Mouse (Mus musculus): Measurements from ENCODE around the gene Slc12a7.
"Not testable (repeated sequence)": the region's sequence is repeated elsewhere in the genome, so short reads cannot be mapped to it uniquely, and the experiment has no call there.

The Slc12a7 gene

DNA sequence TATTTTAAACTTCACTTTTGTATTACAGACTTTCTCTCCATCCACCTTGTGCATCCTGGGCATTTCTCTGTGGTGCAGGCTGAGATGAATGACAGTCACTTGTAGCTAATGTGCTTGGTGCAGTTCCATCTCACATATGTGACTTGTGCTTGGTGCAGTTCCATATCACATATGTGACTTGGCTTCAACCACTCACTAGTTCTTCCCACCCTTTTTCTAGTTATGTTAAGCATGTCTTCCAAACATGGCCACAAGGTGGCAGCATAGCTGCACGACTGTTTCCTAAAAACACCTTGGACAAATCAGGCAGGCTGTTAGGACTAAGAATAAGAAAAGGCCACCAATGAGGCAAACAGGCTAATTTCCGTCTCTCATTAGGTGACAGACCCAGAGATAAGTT, 14.7 kb upstream of the Slc12a7 start:
- DNase-seq (ENCODE audit: low spot score in 2 of 2): peak; percentile 63 to 67

DNA sequence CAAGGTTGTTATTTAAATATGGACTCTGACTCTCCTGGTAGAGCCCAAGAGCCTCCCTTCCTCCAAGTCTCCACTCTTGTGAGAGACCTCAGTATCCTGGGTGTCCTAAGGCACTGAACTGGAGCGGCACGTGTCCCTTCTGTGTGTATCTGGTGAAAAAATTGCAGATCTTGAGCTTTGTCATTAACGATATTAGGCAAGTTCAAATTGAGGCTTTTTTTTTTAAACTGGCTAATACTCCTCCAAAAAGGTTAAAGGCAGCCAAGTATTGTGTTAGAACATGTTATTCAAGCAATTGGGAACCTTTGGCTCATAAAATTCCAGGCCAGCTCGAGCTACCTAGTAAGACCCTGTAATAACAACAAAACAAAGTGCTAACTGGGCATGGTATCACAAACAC, 12.7 kb upstream of the Slc12a7 start:
- DNase-seq (ENCODE audit: low spot score in 2 of 2): no peak

DNA sequence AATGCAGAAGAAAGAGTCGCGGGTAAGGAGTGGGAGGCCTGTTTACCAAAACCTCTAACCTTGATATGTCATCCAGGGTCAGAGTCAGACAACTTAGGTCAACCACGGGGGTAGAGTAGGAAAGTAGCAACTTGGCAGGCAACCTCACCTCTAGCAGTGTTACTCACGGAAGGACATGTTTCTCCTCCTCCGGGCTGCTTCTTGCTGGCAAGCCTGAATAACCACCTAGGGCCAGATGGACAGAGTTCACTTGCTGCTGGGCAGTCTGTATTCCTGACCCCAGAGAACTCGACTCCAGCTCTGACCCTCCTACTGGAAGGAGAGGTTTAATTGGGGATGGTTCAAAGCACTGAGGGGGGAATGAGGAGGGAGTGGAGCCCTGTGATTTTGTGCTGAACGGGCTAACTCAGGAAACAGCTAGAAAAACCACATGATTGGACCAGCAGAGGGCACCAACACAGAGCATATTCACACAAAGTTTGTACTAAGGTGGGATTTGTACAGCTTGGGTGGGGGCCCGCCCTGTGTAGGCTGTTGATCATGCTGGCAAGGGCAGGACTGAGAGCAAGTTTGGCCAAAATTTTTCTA, 9.7 kb upstream of the Slc12a7 start:
- DNase-seq (ENCODE audit: low spot score in 2 of 2): peak in 1 of 2 experiments; percentile 27

DNA sequence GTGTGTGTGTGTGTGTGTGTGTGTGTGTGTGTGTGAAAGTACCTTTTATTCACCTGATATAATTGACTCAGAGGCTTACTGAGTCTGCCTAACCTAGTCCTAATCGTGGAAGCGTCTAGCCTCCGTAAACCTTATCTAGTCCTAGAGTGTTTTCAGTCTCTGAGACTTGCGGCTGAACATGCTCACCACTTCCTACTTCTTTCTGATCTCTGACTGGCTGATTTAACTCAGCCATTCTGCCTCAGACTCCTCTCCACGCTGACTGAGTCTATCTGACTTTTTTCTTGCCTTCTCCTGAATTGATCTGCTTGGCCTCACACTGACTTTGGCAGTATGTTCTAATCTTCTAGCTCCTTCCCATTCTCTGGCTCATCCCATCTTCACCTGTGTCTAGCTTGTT, 7.6 kb upstream of the Slc12a7 start:
- DNase-seq (ENCODE audit: low spot score in 2 of 2): no peak

DNA sequence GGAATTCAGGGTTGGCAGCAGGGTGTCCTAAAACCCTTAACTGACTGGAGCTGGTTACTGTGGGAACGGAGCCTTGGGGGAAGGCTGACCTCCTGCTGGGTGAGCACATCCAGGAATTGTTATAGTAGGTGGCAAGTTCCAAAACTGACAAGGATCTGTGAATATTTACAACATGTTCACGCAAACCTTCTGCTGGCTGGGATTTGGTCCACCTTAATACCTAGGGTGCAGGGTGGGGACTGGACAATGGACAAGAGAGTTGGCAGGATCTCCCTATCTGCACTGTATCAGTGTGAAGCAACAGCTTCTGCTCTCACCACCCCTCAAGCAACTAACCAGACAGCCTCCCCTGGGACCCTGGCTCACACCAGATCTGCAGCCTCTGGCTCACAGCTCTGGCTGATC, 5.3 kb upstream of the Slc12a7 start:
- DNase-seq (ENCODE audit: low spot score in 2 of 2): no peak

DNA sequence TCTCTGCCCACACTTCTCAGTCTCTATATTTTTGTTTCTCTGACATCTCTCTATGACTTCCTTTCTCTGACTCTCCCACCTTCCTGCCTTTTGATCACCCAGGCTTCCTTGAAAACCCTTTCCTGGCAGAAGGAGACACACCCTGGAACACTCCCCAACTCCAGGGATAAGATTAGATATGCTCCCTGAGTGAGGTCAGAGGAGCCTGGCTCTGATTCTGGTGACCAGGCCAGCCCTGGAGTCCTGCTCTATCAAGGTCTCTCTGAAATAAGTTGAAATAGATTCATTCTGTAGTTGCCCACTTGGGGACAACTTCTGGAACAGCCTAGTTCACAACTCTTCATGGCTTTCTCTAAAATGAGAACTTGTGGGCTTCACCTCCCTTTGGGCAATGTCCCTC, 4.3 kb upstream of the Slc12a7 start:
- no peak for DNase-seq (ENCODE audit: low spot score in 2 of 2)

DNA sequence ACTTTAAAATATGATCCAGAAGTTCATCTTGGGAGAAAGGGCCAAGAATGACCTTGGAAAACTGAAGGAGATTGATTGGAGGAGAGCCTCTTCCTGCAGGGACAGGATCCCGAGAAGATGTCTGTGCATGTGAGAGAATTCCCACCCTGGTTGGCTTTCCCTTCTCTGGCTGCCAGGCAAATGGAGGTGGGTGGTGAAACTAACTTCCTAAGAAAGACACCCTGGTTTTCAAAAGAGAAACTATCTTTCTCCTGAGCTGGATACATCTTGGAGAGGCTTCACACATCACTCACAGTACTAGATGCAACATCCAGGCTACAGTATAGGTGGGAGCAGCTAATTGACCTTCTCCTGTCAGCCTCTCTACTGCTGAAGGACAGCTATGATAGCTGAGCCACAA, 2.0 kb upstream of the Slc12a7 start:
- DNase-seq (ENCODE audit: low spot score in 2 of 2): no peak

DNA sequence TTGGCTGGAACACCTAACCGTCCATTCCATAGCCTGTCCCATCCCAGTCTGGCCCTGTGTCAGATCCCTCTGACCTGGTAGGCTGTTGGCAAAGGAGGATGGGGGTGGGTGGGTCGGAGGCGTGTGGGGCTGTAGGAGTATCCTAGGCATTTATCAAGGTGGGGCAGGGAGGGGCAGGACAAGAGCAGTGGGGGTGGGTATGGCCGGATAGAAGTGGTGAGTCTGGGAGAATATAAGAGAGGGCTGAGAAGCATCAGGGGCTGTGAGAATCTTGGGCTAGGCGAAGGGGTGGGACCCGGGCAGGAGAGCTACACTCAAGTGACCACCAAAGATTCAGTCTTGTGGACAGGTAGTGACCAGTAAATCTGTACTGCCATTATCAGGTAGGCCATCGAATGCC, 659 bp upstream of the Slc12a7 start:
- DNase-seq (ENCODE audit: low spot score in 2 of 2): no peak

DNA sequence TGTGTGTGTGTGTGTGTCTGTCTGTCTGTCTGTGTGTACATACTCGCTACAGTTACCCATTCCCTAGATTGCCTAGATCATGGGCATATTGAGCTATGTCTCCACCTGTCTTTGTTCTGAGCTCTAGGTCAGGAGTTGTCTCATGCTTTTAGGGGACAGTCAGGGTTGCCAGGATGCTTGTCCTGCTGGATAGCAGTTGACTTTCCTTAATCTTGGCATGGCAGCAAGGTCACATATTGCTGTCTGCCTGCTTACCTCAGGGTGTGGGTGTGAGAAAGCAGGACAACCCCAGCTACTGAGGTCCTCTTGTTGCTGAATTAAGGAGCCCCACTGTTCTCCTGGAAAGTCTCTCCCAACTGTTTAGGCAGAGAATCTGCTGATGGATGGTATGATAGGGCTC, 1.5 kb downstream of the Slc12a7 start:
- no peak for DNase-seq (ENCODE audit: low spot score in 2 of 2)

DNA sequence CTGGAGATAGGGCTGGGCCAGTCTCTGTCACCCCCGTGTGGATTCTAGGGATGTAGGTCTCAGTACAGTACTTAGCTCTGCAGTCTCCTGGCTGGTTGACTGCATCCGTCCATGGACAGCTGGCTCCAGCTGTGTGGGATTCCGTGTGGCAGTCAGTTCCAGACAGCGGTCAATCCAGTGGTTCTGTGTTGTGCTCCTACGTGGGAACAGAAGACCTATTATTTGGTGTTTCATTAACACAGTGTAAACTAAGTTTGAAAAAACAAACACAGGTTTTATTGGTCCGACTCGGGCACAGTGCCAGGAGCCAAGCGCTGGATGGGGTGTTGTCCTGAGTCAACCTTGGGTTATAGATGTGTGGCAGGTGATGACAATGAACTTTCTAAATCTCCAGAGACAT, 2.4 kb downstream of the Slc12a7 start:
- peak; percentile 51 to 69 for DNase-seq (ENCODE audit: low spot score in 2 of 2)

DNA sequence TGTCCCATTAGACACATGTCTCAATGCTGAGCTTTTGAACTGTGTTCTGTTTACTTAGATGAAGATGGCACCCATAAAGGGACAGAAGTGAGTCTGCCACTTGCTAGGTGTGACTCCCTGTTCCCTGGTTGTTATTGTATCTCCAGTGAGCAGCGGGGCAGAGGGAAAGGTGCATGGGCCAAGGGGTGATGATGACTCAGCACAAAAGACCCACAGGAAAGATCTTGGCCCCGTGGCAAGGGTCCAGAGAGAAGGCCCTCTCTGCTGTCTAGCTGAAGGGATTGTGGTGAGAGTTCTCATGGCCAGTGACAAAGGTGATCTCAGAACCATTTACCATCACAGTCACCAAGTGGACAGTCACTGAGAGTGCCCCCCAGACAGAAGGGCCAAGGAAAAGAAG, 3.0 kb downstream of the Slc12a7 start:
- DNase-seq (ENCODE audit: low spot score in 2 of 2): no peak

DNA sequence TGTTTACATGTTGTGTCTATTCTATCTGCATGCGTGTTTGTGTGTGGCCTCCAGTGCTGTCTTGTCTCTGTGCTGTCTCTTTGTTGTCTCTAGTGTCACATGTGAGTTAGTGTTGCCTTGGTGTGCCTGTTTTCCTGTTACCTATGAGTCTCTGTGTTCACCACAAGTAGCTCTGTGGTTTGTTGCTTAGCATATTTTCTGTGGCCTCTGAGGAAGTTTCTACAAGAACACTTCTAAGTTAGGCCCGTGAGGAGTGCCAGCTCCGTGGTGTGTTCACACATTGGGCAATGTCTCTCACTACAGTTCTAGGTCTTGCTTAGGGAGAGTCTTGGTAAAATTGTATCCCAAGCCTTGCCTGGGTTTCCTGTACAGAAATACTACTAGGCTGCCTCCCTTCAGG, 4.0 kb downstream of the Slc12a7 start:
- DNase-seq (ENCODE audit: low spot score in 2 of 2): no peak

DNA sequence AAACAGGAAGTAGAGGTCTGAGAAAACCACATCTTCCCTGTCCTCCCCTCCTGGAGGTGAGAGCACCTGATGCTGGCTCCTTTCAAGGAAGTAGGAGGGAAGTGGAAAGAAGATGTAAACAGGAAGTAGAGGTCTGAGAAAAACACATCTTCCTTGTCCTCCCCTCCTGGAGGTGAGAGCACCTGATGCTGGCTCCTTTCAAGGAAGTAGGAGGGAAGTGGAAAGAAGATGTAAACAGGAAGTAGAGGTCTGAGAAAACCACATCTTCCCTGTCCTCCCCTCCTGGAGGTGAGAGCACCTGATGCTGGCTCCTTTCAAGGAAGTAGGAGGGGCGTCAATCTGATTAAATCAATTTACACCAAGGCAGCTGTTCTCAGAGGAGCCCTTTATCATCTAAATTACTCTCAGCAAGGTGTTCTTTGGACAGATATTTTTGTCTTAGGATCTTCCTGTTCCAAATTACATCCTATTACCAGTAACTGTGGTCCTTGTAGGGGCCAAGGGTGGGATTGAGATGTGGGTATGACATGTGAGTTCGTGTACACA, 7.6 kb downstream of the Slc12a7 start:
- not testable (repeated sequence) for DNase-seq (ENCODE audit: low spot score in 2 of 2)

DNA sequence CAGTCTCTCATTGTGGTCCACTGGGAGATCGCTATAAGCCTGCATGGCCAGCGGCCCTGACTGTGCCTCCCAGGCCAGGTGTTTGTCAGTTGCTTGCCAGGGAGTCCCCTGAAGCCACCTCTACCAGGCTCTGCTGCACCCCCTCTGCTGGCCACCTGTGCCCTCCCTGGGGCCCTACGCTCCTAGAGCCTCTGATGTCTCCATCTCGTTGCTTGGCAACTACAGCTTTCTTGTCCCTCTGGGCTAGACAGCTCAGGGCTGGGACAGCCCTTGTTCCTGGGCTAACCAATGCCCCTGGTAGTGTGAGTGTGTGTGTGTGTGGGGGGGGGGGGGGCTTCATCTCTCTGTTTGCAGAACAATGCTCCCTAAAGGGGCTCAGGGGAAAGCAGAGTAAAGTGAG, 10.1 kb downstream of the Slc12a7 start:
- no peak for DNase-seq (ENCODE audit: low spot score in 2 of 2)

DNA sequence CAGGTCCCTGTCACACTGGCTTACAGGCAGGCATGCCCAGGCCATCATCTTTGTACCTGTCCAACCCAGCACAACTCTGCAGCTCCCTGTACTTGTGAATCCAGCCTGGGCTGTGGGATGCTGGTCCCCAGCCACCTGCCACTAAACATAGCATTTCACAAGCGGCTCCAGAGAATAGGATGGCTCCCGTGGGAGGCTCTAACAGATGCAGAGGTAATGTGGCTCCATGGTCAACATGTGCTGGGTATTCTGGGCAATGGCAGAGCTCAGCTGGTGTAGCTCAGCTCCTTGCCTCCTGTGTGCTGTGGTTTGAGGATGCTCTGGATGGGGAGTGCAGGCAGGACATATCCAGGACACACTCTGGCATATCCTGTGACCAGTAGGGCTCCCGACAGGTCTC, 10.8 kb downstream of the Slc12a7 start:
- DNase-seq (ENCODE audit: low spot score in 2 of 2): no peak

DNA sequence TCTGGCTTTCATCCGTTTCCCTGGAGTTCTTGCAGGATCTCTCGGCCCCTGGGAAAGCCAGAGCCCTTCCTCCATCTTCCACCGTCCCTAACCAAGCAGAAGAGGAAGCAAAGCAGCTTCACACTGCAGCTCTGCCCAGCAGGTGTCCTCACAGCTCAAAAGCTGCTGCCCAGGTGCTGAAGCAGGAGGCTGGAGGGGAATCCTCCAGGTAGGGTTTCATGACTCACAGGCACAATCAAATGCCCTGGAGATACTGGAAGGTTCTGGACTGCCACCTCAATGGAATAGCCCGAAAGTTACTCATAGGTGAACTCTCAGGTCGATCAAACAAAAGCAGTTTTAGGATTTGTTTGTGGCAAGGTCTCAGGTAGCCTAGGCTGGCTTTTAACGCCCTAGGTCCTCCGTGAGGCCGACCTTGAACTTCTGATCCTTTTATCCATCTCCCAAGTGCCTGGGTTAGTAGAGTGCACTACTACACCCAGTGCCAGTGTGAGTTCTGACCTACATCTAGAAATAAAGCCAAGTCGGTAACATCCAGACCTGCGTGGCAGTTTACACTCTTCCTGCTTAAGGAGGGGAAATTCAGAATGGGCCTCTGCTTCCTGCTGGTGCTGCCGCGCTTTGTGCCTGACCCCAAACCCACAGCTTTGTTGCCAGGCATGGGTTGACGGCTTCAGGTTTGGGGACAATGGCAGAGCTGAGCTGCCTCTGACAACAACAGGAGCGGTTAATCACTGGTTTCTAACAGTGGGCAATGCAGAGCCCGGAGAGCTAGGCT, 16.0 kb downstream of the Slc12a7 start:
- DNase-seq (ENCODE audit: low spot score in 2 of 2): peak in 1 of 2 experiments; percentile 66

DNA sequence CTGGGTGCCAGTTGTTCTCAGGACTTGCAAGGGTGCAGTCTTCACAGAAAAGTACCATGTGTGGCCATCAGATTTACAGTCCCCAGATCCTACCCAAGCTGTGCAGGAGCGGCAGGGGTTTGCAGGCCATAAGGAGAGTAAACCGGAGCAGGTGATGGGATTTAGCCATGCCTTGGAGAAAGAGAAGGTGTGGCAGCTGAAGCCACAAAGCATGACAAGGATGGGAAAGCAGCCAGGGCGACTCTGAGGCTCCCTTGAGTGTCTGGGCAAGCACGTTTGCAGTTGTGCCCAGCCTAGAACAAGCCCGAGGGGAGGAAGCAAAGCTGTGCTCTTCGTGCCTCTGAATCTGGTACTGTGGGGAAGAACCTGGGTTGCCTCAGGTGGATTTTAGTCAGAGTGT, 17.5 kb downstream of the Slc12a7 start:
- no peak for DNase-seq (ENCODE audit: low spot score in 2 of 2)

DNA sequence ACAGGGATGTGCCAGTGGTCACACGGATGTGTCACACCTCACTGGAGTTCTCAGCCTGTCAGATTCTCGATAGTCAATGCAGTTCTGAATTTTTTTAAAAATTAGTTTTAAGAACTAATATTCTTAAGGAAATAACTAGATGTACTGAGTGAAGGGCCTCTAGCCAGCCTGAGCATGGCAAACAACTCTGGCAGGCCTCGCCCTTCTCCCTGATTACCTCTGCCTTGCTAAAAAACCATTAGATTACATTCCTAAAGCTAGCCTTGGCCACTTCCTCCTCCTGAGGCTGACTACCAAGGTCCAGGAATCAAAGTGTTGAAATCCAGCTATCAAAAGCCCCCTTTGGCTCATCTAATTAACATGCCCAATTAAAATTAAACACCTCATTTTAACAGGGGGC, 18.4 kb downstream of the Slc12a7 start:
- DNase-seq (ENCODE audit: low spot score in 2 of 2): no peak

DNA sequence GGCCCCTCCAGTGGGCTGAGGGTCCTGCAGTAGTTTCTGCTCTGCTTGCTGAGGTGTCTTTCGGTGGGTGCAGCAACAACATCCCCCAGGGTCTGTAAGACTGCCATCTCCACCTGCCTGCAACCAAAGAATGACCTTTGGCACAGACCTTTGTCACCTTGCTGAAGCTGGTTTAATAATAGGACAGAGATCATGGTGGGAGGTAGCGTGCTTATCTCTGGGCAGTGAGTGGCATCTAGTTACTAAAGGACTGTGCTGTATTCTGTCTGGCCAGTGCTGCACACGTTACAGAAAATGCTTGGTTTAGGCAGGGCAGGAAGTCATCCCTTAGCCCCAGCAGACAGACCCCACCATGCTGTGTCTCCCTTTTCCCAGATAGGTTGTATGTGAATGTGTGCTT, 22.9 kb downstream of the Slc12a7 start:
- DNase-seq (ENCODE audit: low spot score in 2 of 2): no peak

DNA sequence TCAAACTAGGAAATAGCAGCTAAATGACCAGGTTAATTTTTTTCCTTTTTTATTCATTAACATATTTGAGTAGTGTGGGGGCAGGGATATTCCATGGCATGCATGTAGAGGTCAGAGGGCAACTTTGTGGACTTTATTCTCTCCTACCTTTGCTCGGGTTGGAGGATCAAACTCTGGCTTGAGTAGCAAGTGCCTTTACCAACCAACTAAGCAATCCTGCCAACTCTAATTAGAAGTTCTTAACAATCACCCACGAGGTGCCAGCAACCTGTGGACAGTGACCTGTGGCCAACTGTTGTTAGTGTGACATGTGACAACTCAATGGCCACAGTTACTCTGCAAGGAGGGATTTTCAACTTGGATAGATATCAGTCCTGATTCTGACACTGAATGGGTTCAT, 24.0 kb downstream of the Slc12a7 start:
- no peak for DNase-seq (ENCODE audit: low spot score in 2 of 2)

DNA sequence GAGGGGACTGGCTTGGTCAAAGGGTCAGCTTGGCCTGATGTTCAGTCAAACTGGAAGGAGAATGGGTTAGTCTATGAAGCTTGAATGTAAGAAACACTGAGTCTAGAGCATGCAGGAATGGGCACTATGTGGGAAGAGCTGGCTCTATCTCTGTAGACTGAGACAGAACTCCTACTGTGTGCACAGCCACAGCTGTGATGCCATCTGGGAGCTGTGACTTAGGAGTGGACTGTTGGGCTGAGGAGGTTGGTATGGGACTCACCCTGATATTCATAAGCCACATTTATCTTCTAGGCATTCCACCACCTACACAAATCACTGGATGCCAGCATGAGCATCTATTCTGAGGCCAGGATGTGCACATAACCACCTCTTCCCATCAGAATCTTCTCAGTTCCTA, 24.5 kb downstream of the Slc12a7 start:
- no peak for DNase-seq (ENCODE audit: low spot score in 2 of 2)

DNA sequence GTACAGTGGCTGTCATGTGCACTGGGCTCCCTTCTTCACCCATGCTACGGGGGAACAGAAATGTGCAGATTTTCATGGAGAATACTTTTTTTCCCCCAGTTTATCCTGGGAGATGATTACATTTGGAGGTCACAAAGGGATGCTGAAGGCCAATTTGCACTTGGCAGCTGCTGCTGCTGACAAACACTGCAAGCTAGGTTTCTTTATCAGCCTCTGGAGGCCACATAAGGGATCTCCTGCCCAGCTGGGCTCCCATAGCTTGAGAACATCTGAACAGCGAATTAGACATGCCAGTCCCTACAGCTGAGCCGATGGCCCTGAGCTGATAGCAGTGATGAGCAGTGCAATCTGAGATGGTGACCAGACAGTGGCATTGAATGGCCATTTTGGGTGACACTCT, 26.7 kb downstream of the Slc12a7 start:
- no peak for DNase-seq (ENCODE audit: low spot score in 2 of 2)

DNA sequence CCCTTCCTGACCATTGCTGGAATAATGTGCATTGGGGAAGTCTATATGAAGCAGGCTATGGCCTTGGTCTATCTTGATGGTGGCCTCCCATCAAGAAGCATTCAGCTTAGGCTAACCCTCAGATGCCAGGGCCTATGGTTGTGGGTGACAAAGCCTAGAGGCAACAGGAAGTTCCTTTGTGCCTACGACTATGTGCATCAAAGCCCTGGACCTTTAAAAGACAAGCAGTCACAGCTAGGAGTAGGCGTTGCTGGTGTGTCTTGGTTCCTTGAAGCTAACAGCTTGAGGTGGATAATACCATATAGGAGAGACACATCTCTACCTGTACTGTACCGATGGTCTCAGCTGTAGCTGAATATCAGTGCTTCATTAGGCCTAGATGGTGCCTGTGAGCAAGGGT, 27.2 kb downstream of the Slc12a7 start:
- no peak for DNase-seq (ENCODE audit: low spot score in 2 of 2)

DNA sequence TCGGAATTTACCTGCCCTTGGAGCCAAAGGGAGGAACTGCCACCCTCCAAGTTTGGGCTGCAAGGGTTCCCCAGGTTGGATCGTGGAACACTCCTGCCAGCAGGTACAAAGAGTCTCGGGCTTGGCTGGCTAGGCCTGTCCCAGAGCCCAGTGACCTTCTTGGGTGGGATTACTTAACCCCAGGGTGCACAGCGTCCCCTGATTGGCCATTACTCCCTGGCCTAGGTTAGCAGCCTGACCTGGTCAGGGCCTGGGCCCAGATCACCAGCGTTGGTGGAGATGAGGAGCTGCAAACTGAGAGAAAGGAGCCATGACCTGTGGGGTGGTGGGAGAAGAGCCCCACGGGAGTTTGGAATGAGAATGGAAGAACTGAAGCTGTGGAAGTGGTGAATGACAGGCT, 30.0 kb downstream of the Slc12a7 start:
- no peak for DNase-seq (ENCODE audit: low spot score in 2 of 2)

All from urinary bladder, adult 18-20 months (tissue).